Mouse (Mus musculus) CH12F3 (cell line): ENCODE results near the gene Ak1.

Experiments
- in situ Hi-C: fragments of 300-500 bp; cut with MboI; formaldehyde crosslinking; loops from 2 replicates; pipeline ENCODE4 v1.14.3; 2020; ENCODE audit warnings: low sequenced_read_pairs

Gene Ak1

GRCm38 (mm10) chr2:32682721-32683417 is 61.3 kb downstream of the Ak1 start:
- in situ Hi-C loops, result loop anchor here (5.0 kb wide), 1 partner anchor 51 kb away; no protein-coding TSS in a partner anchor

GRCm38 (mm10) chr2:32683701-32684100 is 62.1 kb downstream of the Ak1 start:
- in situ Hi-C loops, result loop anchor here (5.0 kb wide), 1 partner anchor 51 kb away; no protein-coding TSS in a partner anchor
